Mouse (Mus musculus) thymus, postnatal 36 days (tissue): ENCODE measurements at regions not wholly inside any gene's neighbourhood (a gene's known extent, or its start where the extent isn't known, plus 50 kb on each side); places are given as distances from the start of the nearest gene placed in this dataset.

Experiments
- DNase-seq, 2 experiments: peaks; one replicate each; pipeline ENCODE4 v3.0.0; 2022; ENCODE audit warnings: mixed read lengths in 2 of 2

DNA sequence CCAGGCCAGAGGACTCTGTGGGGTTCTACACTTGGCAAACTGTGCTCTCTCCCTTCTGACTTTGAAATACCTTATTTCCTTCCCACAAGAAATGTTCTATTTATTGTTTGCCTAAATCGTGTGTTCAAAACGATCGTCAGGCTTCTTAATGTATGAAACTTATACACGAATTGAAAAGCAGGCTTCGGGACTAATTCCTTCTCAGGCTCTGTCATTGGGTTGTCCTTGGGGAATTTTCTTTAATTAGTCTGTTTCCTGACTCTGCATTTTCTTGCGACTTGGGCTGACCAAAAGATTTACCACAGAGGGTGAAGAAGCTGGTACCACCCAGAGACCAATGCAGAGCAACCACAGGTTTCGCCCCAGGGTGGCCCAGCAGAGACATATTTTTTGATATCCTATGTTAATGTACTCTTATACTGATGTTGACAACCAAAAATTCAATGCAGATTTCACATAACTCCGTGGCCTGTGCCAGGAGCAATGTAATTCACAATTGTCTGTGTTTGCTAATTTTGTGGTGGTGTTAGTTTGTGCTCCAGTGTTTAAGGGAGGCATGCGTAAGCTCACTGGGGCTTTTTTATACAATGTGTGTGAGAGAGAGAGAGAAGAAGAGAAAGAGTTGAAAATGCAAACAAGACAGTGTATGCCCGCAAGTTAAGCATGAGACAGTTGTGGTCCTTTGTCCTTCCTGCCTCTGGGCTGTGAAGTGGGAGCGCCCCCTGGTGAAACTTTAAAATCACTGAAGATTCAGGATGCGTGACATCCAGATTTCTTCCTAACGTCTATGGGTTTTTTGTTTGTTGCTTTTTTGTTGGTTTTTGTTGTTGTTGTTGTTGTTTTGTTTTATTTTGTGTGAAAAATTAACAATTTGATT, 452.7 kb downstream of the Sox2 start:
- peak; percentile 11 for DNase-seq

DNA sequence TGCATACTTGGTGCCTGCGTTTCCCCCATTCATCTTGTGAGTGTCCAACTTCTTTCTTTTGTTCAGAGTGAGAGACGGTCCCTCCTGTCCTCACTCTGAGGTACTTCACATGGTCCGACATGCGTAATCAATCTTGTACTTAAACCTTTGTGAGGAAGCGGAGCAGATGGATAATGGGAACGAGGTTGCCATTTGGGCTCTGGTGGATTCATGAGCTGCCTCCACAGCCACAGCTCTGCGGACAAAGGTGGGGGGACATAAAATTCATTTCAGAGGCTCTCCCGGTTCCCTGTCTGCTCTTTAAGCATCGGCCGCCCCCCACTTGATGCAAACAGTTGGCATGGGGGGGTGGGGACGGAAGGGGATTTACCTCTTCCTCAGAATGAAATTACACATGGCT, 454.7 kb downstream of the Sox2 start:
- no peak for DNase-seq

DNA sequence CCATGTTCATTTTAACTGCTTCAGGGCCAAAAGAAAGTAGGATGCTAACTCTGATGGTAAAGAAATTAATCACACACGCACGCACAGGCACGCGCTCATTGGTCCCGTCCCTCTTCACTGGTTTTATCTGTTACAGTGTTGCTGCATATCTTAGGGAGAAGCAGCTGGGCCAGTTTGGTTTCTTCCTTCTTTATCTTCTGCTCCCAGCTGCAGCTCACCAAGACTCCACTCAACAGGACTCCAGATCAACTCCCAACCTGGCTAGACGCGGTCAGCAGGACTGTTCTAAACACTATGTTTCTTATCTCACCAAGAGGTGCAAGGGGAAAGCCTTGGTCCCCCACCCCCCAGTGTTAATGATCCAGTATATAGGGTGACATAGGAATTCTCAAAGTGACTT, 455.9 kb downstream of the Sox2 start:
- no peak for DNase-seq

DNA sequence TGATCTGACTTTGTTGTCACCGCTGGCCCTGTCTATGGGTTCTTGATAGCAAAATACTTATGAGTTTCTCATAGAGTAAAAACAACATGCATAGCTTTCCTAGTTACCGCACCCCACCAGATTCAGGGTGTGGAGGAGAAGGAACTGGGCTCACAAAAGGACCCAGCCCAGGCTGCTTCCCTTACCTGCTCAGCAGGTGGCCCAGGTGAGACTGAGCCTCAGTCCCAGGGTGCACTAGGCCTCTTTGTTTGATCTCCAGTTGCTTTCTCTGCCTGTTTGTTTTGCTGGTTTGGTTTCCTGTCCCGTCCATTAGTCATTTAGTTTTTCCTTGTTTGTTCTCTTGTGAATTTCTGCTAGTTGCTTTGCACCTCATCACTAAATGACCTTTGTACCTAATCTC, 483.3 kb downstream of the Sox2 start:
- DNase-seq, result no peak

DNA sequence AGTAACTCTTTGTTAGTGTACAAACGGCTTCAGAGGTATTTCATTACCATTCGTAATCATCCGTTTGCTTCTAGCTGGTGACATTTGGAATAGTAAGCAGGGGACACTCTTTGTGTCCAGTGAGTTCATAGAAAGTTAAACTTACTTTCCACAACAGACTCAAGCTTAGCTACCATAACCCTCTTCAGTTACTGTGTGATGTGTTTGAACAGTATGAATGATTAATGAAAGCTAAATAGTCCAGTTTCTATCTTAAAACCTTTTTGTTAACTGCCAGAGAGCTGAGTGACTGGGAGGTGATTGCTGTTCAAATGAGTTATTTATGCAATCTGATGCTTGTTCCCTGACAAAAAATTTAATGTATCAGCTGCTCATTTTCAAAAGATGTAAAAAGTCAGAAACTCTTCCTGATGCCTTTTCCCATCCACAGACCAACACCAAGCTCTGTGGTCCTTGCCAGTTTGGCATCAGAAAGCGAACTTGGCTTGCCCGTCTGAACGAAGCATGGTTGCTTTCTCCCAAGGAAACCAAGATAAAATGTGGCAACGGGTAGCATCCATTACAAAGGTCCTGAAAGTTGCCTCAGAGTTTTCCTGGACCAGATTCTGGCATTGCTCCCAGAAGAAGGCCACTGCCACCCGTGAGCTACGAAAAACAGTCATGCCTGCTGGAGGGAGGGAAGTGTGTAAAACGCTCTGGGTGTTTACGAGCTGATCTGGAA, 491.5 kb downstream of the Sox2 start:
- DNase-seq, result no peak

DNA sequence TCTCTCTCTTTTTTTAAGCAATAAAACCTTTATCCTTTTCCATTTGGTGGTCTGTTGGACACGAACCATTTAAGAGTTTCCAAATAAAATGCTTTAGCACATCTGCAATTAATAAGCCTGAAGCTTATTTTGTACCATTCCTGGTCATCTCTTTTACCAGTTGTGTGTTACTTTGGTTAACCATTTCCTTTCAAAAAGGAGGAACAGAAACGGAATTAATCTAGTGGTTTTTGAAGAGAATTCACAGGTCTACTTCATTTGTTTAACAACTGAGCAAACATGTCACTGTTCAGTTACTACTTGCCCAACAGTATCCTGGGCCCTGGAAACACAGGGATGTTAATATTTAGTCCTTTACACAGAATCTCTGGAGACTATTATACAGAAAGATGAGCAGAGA, 492.5 kb downstream of the Sox2 start:
- DNase-seq, result no peak

DNA sequence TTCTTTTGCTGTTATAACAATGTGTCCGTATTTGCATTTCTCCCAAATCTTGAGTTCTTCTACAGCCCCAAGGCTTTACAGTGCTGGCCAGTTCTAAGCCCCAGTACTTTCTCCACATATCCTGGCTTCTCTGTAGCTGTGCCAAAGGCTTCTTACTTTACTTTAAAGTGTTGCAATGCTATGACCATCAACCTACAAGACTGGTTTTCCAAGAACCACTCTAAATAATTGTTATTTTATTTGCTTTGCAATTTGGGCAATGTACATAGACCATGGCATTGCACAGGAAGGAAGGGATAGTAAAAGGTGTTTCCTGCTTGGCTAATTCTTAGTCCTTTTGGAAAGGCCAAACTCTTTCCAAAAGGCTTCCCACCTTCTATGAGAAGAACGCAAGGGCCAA, 495.4 kb downstream of the Sox2 start:
- no peak for DNase-seq

DNA sequence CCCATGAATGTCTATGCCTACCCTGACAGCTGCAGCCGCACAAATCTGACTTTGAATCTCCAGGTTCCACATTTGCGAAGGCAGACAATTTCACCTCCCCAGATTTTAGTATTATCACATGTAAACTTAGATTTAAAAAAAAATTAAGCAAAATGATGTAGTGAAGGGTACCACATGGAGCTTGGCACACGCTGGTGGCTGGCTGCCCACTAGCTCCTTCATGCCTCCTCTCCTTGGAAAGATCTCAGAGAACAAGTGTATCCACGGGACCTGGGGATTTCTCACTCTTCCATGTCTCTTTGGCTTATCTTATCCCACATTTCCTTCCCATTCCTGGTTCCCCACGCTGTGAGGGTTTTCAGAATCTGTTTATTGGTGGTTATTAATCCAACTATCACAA, 496.5 kb downstream of the Sox2 start:
- DNase-seq, result no peak

DNA sequence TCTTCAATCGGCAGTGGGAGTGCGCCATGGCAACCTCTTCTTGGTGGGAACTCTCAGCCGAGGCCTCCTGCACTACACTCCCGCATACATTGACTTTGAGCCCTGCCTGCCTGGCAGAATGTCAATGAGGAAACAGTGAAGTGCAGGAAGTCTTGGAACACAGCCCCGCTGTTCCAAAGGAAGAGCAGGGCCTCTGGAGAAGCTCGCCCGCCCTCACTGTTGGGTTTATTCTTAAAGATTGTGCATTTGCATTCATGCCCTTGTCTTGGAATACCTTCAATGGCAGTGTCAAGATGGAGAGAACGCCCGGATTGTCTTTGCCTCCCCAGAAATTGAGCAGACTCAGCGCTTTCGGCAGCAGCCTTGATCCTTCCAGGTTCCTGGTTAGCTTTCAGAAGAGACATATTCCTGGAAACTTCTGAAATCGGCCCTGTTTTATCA, 499.1 kb downstream of the Sox2 start:
- no peak for DNase-seq

DNA sequence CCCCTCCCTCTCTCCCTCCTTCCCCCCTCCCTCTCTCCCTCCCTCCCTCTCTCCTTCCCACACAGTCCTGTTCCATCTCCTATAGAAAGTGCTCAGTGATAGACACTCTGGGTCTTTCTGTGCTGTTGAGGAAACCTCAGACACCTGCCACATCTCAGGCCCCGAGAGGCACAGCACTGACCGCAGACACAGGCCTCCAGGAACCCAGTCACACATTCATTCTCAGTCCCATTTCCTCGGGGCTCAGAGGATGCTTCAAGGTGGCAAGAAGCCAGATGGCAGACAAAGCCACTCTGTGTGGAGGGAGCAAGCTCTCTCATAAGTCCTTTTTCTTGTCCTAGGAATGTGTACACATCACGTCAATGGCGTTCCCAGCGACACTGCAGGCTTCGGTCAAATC, 502.0 kb downstream of the Sox2 start:
- no peak for DNase-seq

DNA sequence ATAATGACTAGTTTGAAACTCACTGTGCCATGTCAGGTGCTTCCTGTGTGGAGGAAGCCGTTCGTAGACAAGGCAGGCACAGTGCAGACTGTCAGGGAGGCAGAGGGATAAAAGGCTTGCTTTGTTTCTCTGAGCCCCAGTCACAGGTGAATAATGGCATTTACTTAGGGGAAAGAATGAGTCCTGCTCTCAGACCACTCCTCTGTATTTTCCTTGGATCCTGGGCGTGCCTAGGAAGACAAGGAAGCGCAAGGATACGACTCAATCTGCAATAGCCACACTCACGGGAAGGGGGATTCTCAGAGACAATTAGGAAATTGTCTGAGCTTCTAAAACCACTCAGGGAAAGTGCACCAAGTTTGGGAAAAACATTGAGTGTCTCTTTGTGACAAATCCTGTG, 504.1 kb downstream of the Sox2 start:
- DNase-seq, result no peak

DNA sequence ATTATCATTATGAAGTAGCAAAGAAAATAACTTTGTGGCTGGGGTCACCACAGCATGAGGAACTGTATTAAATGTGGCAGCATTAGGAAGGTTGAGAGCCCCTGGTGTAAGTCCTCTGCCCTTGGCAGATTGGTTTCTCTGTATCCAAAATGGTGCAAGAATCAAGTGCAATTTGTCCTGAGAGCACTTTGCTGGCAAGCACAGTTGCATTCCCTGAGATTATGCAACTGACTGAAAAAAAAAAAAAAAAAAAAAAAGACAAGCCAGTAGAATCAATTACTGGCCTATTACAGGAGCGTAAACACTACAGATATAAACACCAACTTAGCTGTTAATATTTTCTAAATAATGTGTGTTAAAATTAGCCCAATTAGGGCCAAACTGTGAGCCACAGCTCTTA, 518.5 kb downstream of the Sox2 start:
- no peak for DNase-seq

DNA sequence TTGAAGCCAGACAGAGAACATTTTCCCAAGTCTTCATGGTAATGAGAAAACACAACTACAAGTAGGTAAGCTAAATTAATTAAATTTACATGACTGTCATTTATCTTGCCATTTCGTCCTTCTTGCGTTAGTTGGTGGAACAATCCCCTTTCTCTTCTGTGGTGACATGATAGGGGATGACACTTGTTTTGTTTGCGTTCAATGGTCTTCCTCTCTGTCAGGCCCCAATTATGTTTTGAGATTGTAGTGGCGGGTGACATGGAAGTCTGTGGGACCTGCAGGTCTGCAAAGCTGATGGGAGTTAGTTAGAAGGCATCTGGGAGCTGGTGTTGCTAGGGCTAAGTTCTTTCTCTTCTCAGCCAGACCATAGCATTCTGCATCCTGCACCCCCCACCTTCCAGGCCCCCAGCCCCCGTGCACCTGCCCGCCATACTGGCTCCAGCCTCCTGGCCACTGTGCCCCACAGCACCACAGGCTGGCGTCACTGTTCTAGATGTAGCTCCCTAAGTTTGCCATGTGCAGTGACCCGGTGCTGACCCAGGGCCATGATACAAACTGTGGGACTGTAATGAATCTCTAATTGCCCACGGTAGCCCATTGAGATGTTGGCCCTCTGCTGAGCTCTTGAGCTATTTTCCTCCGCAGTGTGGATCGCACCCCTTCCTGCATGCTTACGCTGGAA, 528.7 kb downstream of the Sox2 start:
- DNase-seq, result no peak

DNA sequence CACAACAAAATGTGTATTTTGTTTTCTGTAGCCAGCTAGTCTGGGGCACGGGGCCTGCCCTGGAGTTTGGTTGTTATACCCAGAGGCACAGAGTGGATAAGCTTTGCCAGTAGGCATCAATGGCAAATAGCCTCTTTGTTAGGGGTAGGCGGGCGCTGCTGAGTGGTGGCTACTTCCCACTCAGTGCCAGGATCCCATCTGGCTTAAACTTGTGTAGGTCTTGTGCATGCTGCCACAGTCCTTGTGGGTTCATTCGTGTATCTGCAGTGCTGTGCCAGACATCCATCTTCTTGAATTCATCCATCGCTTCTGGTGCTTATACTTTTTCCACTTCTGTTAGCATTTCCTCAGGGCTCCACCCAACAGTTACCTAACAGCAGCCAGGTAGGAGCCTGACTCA, 545.4 kb upstream of the Atp11b start:
- no peak for DNase-seq

DNA sequence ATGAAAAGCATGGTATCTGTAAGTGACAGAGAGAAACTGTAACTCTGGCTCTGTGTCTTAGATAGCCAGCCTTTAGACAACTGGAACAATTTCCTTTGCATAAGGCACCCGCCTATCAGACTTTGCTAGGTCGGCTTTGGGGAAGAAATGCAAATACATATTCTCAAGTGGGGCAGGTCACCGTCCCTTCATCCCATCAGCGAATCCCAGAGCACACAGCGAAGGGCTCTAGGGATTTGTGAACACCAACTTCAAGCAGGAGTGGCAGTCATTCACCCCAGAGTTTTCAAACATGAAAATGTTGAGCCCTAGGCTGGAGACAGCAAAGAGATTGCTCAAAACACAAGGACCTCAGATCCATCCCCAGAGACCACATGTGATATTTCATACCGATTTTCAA, 534.5 kb upstream of the Atp11b start:
- no peak for DNase-seq

DNA sequence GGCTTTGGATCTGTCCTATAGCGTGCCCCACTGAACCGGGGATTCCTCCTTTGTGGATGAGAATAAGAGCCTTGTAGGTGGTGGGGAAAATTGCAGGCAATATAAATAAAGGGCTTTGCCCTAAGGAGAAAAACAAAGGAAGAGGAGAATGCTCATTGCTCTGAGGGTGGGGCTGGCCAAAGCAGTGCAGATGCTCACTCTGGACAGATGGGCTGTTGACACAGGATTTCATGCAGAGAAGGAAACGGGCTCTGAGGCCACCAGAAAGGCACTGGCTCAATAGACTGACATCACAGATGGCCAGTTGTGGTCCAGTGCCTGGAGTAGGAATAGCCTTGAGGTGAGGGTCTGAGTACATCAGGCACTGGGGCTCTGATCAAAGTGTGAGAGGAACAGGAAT, 532.7 kb upstream of the Atp11b start:
- DNase-seq, result no peak

DNA sequence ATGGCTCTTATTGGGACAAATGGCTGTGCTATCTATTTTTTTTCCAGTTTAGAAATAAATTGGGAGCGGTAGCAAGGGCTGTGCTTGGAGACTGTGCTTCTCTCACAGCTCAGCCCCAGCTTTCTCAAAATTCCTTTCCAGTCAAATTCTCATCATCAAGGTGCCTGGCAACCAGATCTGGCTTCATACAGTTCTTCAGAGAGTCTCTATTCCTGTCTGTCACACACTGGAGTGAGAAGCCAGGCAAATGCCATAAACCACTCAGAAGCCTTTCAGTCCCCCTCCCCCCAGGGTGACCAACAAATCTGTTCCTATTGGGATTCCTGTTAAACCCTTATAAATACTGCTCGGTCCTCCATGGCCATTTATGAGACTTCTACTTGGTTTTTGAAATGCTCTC, 531.7 kb upstream of the Atp11b start:
- DNase-seq, result no peak

DNA sequence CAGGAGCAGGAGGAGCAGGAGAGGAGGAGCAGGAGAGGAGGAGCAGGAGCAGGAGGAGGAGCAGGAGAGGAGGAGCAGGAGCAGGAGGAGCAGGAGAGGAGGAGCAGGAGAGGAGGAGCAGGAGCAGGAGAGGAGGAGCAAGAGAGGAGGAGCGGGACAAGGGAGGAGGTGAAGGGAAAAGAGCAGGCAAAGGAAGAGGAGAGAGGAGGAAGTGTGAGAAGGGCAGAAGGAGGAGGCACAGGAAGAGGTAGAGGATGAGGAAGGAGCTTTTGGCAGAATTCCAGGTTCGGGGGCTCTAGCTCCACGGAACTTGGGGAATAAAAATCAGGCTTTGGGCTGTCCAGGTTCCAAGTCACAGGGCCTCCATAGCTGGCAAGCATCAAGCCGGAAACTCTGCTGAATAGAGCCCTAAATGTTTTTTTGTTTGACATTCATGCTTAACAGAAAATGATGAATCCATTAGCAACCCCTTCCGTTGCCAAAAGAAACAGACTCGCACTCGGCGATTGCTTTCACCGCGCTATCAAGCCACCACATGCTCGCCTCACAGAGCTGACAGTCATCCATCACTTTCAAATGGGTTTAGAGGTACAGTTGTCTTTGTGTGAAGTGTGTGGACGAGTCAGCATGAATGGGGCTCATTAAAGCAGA, 528.7 kb upstream of the Atp11b start:
- no peak for DNase-seq

DNA sequence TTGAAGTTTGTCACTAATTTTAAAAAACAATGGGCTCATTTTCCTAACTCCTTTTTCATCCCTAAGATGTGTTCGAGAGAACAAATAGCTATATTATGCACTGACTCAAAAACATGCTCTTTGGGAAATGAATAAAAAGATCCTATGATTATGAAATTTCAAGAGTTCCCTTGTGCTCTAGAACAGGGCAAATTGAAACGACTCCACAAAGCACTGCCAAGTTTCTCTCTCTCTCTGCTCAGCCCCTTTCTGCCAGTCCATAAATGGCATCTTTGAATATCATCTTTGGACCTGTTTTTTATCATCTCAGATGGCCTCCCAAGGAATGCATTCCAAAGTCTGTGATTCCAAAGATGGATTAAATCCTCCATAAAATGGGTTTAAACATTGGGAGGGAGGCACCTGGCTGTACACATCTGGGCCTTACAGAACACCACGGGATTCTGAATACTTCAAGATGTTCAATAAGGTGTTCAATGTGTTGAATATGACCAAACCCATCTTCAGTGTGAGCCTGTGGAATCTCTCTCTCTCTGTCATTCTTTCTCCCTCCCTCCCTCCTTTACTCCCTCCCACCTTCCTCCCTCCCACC, 528.0 kb upstream of the Atp11b start:
- no peak for DNase-seq

DNA sequence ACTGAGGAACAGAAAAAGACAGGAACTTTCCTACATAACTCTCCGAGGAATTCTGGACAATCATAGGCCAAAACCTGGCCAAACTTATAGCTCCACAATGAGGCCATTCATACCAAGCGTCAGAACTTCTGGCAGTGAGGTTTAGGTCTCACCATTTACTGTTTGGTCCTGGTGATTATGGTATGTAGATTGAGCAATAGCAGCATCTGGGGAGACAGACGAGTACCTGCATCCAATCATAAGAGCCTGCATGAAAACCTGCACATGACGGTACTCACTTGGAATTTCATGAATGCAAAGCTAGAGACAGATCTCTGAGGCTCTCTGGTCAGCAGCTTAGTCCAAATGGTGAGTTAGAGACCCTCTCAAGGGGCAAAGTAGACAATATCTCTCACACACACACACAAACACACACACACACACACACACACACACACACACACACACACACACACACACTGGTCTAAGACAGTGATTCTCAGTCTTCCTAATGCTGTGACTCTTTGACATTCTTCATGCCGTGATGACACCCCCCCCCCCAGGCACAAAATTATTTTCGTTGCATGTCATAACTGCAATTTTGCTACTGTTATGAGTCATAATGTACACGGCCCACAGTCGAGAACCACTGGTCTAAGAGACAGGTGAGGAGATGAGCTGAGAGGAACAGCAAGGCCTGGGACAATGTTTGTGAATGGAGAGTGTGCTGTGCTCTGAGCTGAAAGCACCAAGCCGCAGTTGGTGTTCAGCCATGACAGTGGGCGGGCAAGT, 522.6 kb upstream of the Atp11b start:
- no peak for DNase-seq

DNA sequence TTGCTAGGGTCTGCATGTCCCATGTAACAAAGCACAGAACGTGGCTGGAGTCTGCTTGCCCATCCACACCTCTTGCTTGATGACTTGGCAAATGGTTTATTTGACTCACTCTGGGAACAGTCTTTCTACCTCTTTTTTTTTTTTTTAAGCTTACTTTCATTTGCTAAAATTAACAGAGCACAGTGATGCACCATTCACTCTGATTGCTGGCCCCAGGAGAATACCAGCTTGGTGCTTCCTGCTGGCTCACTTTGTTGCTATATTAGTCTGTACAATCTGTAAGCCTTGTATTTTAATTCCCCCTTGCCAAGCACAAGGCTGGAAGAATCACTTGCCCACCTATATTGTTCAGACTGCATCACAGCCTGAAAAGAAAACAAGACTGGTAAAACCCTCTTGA, 521.4 kb upstream of the Atp11b start:
- no peak for DNase-seq

DNA sequence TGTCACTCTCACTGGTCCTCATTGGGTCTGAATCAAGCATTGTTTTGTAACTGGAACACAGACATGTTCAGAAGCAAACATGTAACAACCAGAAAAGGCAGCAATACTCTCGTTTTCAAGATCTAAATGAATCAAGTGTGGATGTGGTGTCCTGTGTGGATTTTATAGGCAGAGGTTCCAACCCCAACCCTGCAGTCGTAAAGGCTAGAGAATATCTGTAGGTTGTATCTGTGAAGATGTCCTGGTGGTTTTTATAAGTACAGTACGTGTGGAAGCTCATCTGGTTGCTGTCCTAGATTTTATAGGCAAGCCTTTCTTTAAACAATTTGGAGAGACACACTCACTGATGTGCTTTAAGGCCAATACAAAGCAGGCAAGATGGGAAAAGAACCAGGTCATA, 518.8 kb upstream of the Atp11b start:
- DNase-seq, result no peak
